Mouse (Mus musculus) liver, adult 2 months (tissue): ENCODE measurements around the gene Cntn3.

ENCODE experiments used
- CTCF ChIP-seq: fragments of 200-500 bp; IDR thresholded peaks from 2 replicates; pipeline ENCODE4 v1.5.1; 2011; ENCODE audit warnings: low read depth, low read length, control low read depth
- POLR2A ChIP-seq: fragments of 200-500 bp; IDR thresholded peaks from 2 replicates; pipeline ENCODE4 v1.6.1; 2011; ENCODE audit warnings: low read length, control low read depth; ENCODE audit not compliant: insufficient read depth; ENCODE audit errors: extremely low read depth

GRCm38 (mm10) chr6:102485509-102485908 lies 87.4 kb downstream of the Cntn3 start:
- TF ChIP-seq POLR2A (no peak), CTCF (no peak)
